22 mouse cellular contexts compared by ENCODE assay signal in genomic region chr8:12844347-12844950, GRCm38 (mm10). TPM values are rescaled to one million over a fixed set of nuclear protein-coding genes. Genes with fewer than 3 reads are reported as not detected.
DNase-seq lines count a peak whose midpoint lies in the region; TF ChIP-seq lines count a peak whose summit lies in the region.
"Had no signal": no experiment of that assay in that cellular context is flagged by ENCODE, and none has a peak within 500 bp of the region (broad histone marks: within the 10 kb centered on the region; RNA-seq: fewer than 3 reads in every experiment).

No protein-coding gene starts in this region.

- no peaks in the 10 kb centered on the region for H3K4me1 ChIP-seq in cerebellum, adult 2 months (ENCODE audit: control insufficient read depth, insufficient read depth, low read length)
- H3K4me1 ChIP-seq: embryonic facial prominence, embryonic 12.5 days; embryonic facial prominence, embryonic 15.5 days; forebrain, embryonic 15.5 days; hindbrain, embryonic 12.5 days; hindbrain, embryonic 15.5 days; intestine, embryonic 15.5 days had no signal

- H3K27ac ChIP-seq in cerebellum, adult 2 months (ENCODE audit: insufficient read depth, low read length): no peak overlapping the region
- H3K27ac ChIP-seq: embryonic facial prominence, embryonic 12.5 days; embryonic facial prominence, embryonic 15.5 days; forebrain, embryonic 12.5 days; forebrain, embryonic 15.5 days; heart, embryonic 13.5 days; hindbrain, embryonic 12.5 days; hindbrain, embryonic 15.5 days; intestine, embryonic 15.5 days; kidney, postnatal 0 days had no signal

- DNase-seq in cerebellum, adult 2 months: peak; percentile 55 to 57
- DNase-seq in cerebellum, adult 11 months: no peak
- peak; percentile 33 for DNase-seq in cerebellum, adult 8-10 months
- peak; percentile 46 for DNase-seq in cerebellum, adult 9-10 months
- DNase-seq in cerebellum, postnatal 25 days: peak; percentile 50 to 64
- no peak for DNase-seq in thymus, postnatal 0 days (ENCODE audit: low spot score)
- DNase-seq in kidney, adult 11 months: no peak
- DNase-seq: adrenal gland, adult 2 months; adrenal gland, postnatal 14 days; gastrocnemius, postnatal 14 days; heart, adult 11 months; kidney, adult 18-20 months; kidney, adult 9 months had no signal

- TF ChIP-seq CTCF in cerebellum, adult 2 months (IDR thresholded peaks at IDR 0.05; ENCODE audit: borderline replicate concordance, insufficient read depth, low read depth, low read length): no peak

- H3K4me3 ChIP-seq in cerebellum, adult 2 months (replicated peaks; ENCODE audit: insufficient read depth, low read depth, low read length): no peak overlapping the region
- H3K4me3 ChIP-seq: embryonic facial prominence, embryonic 12.5 days; embryonic facial prominence, embryonic 15.5 days; forebrain, embryonic 12.5 days; forebrain, embryonic 15.5 days; heart, embryonic 13.5 days; hindbrain, embryonic 12.5 days; hindbrain, embryonic 15.5 days; intestine, embryonic 15.5 days had no signal

- no peaks in the 10 kb centered on the region for H3K27me3 ChIP-seq in cerebellum, adult 2 months (ENCODE audit: control insufficient read depth, insufficient read depth, low read length)
- H3K27me3 ChIP-seq: embryonic facial prominence, embryonic 12.5 days; embryonic facial prominence, embryonic 15.5 days; forebrain, embryonic 12.5 days; forebrain, embryonic 15.5 days; heart, embryonic 13.5 days; hindbrain, embryonic 12.5 days; hindbrain, embryonic 15.5 days; intestine, embryonic 15.5 days had no signal

- 74% methylated on average over 16 of the region's 16 CpGs for WGBS in cerebellum, adult 2 months

- no peak for TF ChIP-seq POLR2A in cerebellum, adult 2 months (IDR thresholded peaks at IDR 0.05; ENCODE audit: borderline replicate concordance, insufficient read depth, low read length)

RNA-seq across cellular contexts. Expression of gene Mcf2l, which starts 29.2 kb away (rescaled TPM):
- polyA plus RNA-seq in cerebellum, adult 2 months (2012; rRNA removed): 150 and 158 TPM in 2 replicates
- 4.8 and 5.3 TPM in 2 replicates for polyA plus RNA-seq in thymus, postnatal 0 days (2015; fragmentation: Nextera tagmentation; extraction: Ambion mirVana)

Comparison
In these comparisons a context has a peak if more than half of its experiments do, and no peak if none do; other contexts are left out.
1. DNase-seq: peak in cerebellum, adult 2 months (2 of 2), cerebellum, adult 8-10 months (single experiment), cerebellum, adult 9-10 months (single experiment) and cerebellum, postnatal 25 days (2 of 2); none in cerebellum, adult 11 months (single experiment), thymus, postnatal 0 days (single experiment) and kidney, adult 11 months (single experiment).
2. RNA of gene Mcf2l, which starts 29.2 kb away (polyA plus RNA-seq): 150 to 158 TPM in cerebellum, adult 2 months; 4.8 to 5.3 TPM in thymus, postnatal 0 days; every median in the first group is over 10 times any median in the second.